Mouse (Mus musculus) testis, postnatal 10 days (tissue): ENCODE measurements around the gene Ap4s1.

ENCODE experiments used
- DNase-seq: peaks from one replicate; pipeline ENCODE4 v3.0.0; 2021; ENCODE audit warnings: low spot score

Ap4s1 gene

DNA sequence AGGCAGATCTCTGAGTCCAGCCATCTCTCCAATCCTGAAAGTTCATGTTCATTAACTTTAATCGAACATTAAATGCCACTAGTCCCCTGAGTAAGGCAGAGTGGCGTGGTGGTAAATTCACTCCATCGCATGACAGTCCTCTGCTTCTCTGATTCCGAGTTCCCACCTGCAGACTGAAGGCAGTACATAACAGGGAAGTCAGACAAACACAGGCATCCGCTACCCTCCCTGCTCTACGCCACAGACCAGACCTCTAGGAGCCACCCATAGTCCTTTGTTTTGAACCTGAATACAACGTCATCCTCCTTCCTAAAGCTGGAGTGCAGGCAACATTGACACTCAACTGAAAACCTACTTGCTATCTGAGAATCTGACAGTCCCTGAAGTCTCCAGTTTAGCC is 13.7 kb downstream of the Ap4s1 start:
- no peak for DNase-seq

DNA sequence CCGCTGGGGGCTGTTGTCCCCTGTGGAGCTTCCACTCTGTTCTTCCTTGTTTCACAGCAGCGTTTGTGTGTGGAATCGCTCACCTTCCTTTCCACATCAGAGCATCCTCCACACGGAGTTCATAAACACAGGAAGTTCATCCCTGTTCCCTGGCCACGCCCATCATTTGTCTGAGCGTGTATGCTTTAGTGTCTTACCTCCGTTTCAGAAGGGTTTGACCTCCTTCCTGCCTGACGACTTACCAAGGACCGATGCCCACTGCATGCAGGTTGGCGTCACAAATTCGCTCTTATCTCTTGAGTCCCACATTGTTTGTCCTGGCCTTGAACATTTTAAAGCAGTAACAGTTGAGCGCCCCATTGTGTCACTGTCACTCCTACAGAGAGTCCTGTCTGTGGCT is 14.9 kb downstream of the Ap4s1 start:
- DNase-seq: no peak

DNA sequence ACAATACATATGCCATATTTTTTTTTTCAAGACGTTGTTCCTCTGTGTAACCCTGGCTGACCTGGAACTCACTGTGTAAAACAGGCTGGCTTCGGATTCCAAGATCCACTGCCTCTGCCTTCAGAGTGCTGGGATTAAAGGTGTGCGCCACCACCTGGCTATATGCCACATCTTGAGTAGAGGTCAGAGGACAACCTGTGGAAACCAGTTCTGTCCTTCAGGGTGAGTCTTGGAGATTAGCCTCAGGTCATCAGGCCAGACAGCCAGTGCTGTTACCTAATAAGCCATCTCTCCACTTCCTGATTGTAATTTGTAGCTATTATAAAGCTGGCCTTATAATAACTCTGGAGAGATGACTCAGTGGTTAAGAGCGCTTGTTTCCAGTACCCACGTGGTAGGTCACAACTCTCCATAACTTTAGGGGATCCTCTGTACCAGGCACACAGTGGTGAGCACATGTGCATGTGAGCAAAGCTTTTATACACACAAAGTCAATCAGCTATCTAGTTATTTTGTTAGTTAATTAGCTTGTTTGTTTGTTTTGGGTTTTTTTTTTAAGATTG is 15.9 kb downstream of the Ap4s1 start:
- no peak for DNase-seq

DNA sequence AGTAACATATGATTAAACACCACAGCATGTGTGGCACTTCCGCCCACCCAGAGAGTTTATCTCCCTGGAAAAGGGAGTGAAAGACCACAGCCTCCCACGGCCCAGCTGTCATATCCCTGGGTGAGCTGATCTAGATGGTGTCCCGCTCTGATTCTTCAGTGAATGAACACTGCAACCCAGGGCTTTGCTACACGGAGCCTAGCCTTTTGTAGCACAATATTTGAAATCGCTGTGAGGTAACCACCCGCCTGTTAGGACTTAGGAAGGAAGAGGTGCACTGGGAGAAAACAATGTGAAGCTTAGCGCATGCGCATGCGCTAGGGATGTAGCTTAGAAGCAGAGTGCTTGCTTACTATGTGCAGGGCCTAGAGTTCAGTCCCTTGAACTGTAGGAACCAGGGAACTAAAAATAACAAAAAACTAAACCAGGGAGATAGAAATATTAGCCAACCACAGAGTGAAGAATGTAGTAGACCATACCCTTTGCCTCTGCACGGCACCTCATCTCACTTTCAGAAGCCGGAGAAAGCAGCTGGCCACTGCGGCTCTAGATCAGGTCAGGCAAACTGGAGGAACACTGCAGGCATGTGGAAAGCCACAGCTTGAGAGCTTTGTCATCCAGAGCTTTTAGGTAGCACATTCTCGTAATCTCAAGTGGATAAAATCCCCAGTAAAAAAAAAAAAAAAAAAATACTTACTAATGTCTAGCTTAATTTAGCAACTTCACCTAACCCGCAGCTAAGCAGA is 18.3 kb downstream of the Ap4s1 start:
- DNase-seq: peak; percentile 48

DNA sequence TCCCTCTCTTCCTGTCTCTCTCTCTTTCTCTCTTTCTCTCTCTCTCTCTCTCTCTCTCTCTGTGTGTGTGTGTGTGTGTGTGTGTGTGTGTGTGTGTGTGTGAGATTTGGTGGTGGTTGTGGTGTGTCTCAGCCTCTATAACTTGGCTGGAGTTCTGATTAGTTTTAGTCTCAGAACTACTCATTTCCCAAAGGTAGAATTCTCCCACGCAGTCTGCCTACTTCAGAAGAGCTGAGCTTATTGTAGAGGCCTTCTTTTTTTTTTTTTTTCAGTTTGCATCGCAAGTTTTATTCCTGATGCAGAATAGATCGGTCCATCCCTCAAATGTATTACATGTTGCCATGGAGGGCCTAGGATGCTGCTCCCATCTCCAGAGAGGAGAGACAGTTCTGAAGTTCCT is 18.9 kb downstream of the Ap4s1 start:
- DNase-seq: no peak

DNA sequence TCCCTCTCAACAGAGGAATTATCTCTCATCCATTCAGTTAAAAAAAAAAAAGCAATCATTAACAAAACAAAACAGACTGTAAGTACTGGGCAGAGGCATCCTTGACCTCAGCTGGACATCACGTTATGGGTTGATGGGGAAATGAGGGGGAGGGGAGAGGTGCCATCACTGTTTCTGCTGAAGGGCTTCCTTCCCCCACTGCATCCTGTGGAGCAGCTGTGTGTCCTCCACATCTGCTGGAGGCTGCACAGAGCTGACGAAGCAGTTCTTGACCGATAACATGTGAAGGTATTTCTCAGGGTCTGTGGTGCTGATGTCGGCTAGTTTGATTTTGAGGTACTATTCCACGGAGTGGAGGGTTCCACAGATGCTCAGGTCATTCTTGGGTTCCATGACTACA is 19.3 kb downstream of the Ap4s1 start:
- no peak for DNase-seq

DNA sequence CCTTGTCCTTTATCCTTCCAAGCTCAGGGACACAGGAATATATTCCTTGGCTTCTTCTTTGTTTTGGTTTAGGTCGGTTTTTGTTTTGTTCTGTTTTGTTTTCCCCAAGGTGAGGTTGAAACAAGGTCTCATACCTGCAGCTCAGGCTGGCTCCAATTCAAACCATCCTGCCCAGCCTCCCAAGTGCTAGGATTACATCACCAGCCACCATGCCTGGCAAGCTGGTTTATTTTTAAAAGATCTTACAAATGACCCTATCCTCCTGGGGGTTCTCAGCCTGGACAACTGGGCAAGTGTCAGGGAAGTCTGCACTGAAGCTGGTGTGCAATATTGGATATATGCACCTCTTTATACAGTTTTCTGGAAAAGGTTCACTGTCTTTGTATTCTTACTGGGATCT is 21.9 kb downstream of the Ap4s1 start:
- DNase-seq: no peak

DNA sequence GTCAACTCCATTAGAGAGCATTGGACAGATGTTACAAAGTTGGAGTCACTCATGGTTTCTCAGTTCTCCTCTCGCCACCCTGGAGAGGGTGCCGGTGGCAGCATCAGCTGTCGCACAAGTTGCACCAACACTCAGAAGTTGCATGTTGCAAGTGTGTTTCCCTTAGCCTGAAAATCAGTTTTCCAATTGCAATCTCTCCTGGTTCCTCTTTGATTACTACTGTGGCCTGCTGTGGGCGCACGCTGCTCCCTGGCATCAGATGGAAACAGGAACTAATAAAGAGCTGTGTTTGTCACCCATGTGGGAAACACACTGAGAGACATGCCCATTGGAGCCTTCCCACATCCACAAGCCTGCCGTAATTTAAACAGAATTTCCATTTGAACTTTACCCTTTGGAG is 27.8 kb downstream of the Ap4s1 start:
- no peak for DNase-seq

DNA sequence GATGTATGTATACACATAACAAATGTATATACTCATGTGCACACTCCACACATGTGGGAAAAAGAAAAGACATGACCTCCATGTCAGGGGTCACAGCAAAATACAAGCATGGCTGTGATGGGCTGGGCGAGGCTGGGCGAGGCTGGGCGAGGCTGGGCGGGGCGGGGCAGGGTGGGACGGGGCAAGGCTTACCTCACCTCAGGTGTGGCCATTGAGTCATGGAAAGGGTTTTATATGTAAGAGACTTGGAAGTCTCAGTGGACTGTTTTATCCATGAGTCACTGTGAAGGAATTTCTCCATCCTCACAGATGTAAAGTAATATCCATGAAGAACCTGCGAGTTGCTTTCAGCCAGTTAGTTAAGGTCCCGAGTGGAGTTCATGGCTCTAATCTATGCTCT is 31.0 kb downstream of the Ap4s1 start:
- no peak for DNase-seq

DNA sequence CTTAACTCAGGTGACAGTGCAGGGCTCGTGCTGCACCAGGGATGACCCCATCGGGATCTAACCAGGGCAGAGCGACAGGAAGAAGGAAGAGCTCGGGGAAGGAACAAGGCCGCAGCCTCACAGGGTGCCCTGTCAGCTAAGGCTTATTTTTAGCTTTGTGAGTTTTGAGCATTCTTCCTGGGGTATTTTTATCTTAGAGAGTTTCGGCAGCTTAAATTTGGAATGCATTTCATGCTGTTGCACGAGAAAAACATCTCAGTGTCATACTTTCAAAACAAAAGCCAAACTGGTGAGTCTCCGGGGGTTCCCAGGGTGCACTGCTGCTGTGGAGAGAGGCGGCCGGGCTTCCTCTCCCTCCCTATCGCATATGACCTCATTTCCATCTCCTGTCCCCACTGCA is 38.2 kb downstream of the Ap4s1 start:
- DNase-seq: no peak

DNA sequence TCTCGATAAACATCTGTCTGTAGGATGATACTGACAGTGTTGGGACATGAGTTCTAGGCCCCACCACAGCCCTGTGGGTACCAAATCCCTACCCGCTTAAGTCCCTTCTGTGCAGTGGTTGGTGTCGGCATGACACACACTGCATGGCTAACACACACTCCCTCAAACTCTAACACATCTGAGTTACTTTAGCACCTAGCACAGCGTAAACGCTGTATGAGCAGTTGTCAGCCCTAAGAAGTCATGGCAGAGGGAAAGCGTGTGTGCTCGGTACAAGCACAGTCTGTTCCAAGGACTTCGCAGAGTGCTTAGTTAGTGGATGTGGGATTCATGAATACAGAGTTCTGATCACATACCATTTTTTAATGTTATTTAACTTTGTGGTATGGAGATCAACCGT is 39.0 kb downstream of the Ap4s1 start:
- no peak for DNase-seq

DNA sequence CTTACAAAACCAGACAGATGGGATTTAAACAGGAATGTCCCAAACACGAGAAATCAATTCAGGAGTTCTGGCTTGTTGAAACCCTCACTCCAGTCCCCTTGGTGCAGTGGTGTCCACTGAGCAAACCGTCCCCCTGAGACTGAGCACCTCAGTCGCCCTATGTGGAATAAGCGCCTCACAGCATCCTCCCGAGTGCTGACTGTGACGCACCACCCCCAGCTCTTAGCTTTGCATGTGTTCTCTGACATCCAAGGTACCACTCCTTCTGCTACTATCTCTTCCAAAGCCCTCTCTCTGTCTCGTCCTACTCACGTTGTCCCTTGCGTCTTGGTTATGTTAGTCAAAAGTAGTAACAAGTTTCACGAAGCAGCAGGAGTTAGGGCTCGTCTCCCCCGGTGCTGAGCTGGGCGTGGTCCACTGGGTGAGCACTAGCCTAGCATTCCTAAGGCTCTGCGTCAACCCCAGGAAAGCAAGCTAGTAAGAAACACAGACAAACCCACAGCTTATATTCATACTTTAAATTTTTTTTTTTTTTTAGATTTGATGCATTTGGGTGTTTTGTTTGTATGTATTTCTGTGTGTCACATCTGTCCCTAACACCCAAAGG is 43.9 kb downstream of the Ap4s1 start:
- DNase-seq: no peak

DNA sequence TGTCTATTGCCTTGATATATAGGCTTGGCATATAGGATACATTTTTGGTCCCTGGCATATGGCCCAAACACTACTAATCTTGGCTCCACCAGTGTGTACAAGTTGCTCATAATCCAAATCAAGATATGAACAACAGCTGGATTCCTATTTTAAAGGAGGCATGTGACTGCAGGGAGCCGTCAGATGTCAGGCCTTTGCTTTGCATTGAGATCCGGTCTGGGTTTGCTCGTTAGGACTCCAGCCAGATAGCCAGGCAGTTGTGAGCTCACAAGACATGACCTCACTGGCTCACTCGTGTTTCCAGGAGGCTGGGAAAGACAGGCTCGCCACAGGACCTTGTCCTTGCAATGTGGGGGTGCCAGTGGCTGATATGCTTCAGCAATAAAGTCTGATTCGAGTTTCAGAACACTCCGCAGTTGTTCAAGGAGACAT is 45.0 kb downstream of the Ap4s1 start:
- no peak for DNase-seq

DNA sequence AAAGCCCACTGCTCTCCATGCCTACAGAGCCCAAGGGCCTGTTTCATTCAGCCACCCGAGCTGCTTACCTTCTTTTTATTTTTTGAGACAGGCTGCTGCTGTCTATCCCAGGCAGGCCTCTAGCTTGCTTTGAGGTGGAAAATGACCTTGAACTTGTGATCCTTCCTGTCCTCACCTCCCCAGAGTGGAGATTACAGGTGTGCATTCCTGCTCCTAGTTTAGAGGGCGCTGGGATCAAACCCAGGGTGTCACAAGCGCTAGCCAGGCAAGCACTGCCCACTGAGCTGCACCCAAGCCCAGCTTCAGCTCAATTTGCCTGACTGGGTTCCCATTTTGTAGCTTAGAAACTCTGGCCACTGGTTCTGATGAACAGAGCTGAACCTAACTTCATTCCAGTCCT is 45.5 kb downstream of the Ap4s1 start:
- no peak for DNase-seq

DNA sequence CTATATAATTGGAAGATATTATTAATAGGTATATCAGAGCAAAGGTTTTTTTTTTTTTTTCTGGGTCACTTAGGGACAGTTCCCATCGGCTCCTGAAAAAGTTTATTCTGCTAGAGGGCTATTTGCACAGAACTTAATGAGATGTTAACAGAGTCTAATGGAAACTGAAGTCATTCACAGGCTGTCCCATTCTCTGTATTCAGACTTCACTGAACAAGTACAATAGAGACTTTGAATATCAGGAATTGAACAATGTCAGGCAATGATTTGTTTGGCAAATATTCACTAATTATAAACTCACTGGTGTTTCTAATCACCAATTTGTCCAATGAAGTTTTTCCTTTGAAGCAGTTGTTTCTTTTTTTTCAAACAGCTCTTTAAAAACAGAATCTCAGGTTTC is 46.0 kb downstream of the Ap4s1 start:
- DNase-seq: no peak

DNA sequence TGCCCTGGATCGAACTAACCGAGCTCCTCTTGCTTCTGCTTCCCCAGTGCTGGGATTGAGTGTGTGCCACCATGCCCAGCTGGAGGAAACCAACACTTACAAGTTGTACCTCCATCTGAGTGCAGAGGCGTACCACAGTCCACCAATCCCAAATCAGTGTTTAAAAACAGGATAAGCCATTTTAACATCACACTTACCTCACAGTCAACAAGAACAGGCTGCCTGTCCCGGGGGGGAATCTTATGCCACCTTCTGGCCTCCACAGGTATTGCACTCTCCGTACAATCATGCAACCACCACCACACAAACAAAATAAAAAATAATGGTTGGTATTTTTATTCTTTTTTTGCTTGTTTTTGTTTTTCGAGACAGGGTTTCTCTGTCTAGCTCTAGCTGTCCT is 50.9 kb downstream of the Ap4s1 start:
- DNase-seq: peak; percentile 76

DNA sequence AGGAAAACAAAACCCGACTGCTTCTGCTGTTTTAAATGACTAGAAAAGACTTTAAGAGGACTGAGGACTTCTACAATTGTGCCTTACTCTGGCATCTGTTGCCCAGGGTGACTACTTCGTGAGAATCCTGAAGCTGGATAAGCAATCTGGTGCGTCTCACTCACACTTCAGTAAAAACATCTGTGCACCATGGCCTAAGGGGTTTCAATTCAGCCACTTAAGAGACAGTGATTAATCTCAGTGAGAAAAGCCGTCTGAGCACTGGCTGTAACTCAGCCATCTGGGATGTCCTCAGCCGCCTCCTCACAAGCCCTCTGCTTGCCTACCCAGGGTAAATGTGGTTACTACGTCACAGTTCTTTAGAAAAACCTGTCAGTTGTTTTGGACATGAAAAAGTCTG is 54.1 kb downstream of the Ap4s1 start:
- DNase-seq: no peak

DNA sequence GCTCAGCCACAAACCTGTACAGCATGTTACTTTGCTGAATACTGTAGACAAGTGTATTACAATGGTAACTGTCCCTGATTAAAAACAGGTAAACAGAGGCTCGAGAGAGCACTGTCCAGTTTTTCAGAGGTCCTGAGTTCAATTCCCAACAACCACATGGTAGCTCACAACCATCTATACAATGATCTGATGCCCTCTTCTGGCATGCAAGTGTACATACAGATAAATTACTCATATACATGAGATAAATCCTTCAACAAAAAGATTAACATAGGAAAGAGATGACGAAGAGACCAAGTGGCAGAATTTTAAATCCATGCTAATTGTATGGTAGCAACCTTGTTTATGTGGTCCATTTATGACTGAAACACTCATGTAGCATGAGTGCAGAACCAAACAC is 56.5 kb downstream of the Ap4s1 start:
- DNase-seq: no peak

DNA sequence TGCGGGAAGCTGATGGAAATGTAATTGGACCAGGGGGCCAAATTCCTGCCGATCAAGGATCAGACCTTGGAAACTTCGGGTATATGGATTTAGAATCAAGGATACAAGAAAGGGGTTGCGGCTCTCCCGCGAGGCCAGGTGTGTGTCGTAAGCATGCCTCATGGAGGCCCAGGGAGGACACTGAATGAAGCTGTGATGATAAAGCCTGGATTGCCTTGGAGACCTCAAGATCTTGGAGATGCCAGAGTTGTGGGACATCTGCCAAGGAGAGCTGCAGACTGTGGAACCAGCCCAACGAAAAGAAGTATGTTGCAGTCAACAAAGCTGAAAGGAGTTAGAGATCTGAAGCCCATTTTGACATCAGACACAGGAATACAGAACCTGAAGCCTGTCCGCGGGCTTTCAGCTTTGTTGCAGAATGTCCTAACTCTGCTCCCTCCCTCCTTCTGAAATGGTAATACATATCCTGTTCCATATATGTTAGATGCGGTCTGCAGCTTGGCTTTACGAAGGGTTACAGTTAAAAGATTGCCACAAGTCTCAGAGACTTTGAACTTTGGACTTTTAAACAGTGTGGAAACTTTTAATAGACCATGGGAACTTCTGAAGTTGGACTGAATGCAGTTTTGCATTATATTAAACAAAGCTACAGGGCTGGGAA is 65.2 kb downstream of the Ap4s1 start:
- DNase-seq: no peak

DNA sequence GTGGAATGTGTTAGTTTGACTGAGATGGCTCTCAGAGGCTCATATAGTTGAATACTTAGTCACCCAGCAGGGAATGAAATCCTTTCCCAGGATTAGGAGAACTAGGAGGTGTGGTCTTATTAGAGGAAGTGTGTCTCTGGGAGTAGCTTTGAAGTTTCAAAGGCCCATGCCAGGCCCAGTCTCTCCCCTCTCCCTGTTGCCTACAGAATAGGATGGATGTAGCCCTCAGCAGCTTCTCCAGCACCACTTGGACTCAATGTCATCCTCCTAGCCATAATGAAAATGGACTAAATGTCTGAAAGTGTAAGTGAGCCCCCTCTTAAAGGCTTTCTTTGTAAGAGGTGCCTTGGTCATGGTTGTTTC is 65.7 kb downstream of the Ap4s1 start:
- no peak for DNase-seq

DNA sequence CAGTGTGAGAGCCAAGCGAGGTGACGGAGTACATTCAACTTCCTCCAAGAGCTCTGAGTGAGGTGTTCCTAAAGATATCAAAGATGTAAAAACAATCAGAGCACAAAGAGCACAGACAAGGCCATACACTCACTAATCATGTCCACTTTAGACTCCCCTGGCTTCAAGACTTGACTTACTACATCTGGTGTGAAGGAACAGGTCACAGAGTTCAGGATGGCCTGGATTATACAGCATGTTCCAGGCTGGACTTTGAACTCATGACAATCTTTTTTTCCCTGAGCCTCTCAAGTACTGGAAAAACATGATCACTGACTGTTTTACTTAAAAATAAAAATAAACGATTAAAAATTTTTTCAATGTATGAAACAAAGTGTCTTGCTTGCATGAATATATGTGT is 68.5 kb downstream of the Ap4s1 start:
- DNase-seq: no peak

DNA sequence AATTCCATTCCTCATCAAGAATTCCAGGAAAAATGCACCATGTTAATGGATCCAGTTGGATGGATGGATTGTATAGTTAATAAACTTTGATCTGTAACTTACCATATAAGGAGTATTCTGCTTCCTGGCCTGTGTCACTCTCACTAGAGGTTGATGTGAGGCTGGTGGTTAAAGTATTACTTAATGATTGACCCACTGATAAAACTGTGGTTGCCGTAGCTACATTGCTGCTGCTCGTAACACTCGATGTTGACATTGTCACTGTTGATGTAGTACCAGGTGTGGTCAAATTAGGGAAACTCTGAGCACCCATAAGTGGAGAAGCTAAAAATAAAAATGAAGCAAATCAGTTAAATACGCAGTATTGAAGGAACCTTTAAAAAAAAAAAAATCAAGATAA is 76.6 kb downstream of the Ap4s1 start:
- no peak for DNase-seq

DNA sequence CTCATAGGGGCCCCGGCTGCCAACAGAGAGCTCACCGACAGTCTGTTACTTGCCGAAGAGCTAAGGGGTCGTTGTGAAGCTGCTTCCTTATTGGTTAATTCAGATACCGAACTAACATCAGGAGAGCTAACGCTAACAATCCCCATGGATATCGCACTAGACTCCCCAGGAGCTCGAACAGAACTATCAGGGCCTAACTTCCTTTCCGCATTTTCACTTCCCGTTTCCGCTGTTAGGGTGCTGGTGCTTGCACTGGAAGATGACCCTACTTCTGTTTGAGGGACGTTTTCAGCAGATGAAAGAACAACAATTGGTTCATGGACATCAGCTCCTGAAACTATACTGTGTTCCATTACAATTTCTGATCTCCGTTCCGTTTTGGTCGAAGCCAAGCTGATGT is 77.9 kb downstream of the Ap4s1 start:
- no peak for DNase-seq
